Mouse (Mus musculus): ENCODE data around the gene Fam69b.
A peak's percentile ranks its signal among the peaks of the same experiment; 100 is the strongest.

Fam69b gene

DNA sequence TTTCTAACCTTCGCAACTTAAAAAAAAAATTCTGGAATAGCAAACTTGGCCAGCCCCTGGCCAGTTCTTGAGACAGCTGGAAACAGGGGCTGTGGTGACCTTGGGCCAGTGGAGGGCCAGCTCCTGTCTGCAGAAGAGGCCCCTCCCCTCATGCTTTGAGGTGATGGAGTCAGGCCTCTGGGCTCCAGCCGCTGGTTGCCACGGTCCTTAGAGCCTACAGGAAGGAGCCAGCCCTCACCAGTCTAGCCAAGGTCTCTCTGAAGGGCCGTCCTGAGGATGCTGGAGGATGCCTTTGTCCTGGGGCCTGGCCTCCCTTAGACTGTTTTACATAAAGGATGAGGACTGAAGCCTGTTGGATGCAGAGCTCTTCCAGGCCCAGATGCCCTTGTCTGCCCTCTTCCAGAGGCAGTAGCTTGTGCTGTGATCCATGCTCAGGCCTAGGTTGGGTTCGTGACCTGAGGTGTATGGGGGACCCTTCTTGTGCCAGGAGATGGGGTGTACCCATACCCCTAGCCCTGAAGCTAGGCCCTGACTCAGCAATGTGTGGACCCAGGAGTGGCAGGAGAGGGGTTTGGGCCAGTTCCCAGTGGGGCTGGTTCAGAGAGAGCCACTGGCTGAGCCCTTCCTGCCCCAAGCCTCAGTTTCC is 658 bp downstream of the Fam69b start:
- DNase-seq, result peak; percentile 92

DNA sequence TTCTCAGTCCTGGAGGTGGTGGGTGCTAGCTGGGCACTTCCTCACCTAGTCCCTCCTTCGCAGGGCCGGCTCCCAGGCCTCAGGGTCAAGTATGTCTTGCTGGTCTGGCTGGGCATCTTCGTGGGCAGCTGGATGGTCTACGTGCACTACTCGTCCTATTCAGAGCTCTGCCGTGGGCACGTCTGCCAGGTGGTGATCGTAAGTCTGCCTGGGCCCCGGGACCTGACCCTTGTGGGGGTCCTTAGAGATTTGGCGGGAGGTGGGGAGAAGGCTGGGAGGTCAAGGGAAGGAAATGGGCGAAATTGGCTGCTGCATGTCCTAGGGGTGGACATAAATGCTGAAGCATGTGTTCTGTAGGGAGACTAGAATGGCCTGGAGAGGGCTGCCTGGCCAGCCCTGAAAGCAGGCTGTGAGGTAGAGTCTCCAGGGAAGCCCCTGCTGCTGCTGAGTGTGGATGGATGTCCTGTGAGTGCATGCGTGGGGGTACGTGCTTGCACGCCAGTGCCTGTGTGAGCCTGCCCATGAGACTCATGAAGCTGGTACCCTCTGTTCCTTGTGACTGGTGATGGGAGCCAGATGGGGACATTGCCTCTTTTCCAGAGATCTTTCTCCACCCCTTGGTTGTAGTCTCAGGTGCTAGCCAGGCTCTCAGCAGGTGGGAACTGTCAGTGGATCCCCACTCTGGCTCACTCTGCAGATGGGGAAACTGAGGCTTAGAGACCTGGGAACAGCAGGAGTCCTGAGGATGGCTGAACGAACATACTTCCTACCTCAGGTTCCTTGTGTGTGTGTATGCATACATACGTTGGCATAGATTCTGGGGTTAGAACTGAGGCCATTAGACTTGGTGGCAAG is 4.5 kb downstream of the Fam69b start:
- DNase-seq, result peak; percentile 91

DNA sequence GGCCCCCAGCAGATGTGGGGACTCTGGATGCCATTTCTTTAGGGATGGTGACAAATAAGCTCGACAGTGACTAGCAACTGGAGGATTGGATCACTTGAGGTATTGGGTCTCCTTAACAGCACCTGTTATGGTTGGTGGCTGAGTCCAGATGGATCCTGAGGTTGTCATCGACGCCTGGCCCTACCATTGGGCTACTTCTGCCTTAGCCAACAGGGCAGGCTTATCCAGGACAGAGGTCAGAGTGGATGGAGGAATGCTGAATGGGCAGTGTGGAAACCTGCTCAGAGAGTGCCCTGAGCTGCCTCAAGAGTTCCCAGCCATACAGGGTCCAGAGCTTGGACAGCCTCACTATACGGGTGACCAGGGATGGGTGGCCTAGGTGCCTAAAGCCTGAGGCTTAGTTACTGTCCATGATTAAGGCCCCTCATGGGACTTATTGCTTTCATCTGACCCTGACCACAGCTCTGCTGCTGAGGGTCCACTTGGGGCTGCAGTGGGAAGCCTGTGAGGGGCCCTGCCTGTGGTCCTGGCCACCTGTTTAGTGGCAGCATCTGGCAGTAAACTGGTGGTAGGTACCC is 5.8 kb downstream of the Fam69b start:
- DNase-seq, result peak; percentile 90

DNA sequence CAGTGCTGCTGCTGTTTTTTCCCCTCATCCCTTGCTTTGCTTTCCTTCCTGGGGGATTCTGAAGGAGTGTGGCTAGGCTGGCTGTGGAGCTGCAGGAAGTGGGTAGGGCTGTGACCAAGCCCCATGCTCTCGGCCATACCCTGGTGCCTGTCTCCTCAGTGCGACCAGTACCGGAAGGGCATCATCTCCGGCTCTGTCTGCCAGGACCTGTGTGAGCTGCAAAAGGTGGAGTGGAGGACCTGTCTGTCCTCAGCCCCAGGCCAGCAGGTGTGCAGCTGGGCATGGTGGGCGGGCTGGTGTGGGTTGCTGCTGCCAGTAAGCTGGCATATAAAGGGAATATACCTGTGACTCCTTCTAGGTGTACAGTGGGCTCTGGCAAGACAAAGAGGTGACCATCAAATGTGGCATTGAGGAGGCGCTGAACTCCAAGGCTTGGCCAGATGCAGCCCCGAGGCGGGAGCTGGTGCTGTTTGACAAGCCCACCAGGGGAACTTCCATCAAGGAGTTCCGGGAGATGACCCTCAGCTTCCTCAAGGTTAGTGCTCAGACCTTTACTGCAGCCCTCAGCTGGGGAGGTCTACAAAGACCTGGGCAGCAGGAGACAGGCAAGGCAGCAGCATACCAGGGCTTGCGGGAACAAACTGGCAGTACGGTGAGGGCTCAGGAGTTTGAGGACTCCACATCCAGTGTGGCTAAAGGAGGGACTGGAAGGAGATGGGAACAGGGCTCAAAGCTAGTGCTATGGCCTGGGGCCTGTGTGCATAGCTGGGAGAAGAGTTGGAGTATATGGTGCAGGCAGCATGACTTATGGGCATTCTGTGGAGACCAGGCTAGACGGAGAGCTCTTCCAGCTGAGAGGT is 6.6 kb downstream of the Fam69b start:
- DNase-seq, result peak; percentile 88

DNA sequence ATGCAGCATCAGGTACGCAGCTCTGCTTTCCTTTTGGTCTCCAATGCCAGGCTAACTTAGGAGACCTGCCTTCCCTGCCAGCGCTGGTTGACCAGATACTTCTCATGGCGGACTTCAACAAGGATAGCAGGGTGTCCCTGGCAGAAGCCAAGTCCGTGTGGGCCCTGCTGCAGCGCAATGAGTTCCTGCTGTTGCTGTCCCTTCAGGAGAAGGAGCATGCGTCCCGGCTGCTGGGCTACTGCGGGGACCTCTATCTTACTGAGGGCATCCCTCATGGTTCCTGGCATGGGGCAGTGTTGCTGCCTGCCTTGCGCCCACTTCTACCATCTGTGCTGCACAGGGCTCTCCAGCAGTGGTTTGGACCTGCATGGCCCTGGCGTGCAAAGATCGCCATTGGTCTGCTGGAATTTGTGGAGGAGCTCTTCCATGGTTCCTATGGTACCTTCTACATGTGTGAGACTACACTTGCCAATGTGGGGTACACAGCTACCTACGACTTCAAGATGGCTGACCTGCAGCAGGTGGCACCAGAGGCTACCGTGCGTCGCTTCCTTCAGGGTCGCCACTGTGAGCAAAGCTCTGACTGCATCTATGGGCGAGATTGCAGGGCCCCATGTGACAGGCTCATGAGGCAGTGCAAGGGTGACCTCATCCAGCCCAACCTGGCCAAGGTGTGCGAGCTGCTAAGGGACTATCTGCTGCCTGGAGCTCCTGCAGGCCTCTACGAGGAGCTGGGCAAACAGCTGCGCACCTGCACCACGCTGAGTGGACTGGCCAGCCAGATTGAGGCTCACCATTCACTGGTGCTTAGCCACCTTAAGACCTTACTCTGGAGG is 7.5 kb downstream of the Fam69b start:
- DNase-seq, result peak; percentile 89

DNA sequence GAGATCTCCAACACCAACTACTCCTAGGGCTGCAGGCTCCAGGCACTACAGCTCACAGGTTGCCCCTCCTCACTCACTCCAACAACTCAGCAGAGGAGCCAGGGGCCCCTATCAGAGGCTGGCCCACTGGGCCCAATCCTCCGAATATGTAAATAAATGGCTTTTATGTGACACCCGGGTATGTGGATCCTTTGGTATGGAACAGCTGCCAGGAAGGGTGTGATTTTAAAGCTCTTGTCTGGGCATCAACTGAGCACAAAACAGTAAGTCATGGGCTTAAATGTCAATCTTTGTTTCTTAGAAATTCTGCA is 8.0 kb downstream of the Fam69b start:
- DNase-seq, result no peak

DNA sequence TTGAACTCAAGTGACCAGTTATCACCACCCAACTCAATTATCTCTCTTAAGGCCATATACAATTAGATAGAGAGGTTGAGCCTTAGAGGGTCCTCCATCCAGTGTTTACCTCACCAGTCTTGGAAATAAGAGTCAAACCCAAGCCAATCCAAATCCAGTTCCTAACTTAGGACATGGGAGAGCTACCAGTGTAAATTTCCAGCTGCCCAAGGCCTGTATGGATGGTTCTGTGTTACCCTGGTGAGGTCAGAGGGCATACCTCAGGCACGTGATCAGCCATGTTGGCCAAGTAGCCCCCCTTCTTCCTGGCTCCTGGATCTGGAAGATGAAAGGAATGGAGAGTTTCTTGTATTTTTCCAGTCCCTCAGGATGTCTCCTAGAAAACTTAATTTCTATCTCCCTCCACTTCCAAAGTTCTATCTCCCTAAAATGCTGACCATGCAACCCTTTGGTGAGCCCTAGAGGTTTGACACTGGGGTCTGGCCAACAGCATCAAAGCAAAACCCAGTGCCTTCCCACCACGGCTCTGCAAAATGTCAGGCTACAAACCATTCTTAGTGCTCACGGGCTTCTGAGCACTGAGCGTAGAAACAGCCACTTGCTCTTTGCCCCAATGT is 9.2 kb downstream of the Fam69b start:
- DNase-seq, result peak; percentile 78

DNA sequence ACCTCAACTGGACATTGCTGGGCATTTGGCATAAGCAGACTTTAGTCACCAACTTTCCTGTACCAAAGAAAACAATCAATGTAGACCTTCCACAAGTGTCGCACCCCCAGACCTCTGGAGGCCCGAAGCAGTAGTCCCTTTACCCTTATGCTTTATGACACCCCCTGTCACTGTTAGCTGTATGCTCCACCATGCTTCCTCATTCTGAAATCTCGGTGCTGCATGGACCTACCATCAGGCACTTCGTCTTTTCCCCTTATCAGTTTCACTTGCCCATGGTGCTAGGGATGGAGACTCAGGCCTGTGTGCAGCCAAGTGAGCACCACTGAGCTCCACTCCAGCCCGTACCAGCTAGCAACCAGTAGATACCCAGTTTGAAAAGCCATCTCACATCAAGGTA is 9.8 kb downstream of the Fam69b start:
- peak; percentile 79 for DNase-seq

DNA sequence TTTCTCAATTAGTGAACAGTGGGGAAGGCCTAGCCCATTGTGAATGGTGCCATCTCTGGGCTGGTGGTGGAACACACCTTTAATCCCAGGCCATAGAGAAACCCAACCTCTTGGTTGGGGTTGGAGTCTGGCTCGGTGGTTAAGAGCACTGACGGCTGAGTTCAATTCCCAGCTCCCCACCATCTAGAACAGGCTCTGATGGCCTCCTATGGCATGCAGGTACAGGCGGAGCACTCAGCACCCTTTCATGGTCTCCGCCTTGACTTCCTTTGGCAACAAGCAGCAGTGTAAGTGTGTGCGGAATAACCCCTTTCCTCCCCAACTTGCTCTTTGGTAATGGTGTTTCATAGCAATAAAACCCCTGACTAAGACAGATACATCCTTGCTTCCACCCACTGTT is 10.3 kb downstream of the Fam69b start:
- peak; percentile 81 for DNase-seq

DNA sequence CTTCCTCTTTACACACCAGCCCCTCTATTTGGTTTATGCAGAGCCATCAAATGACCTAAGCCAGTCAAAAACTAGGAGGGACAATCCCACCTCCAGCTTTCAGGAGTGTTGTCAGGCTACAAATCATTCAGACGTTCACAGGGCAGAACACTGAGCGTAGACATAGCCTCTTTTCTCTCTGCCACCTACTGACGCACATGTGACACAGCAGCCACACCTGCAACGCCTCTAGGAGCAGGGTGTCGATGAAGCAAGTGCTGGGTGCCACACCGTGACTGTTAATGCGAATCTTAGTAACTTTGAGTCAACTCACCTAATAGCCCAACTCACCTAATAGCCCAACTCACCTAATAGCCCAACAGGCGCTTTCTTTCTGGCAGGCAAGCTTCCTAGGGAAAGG is 10.8 kb downstream of the Fam69b start:
- peak; percentile 92 for DNase-seq

DNA sequence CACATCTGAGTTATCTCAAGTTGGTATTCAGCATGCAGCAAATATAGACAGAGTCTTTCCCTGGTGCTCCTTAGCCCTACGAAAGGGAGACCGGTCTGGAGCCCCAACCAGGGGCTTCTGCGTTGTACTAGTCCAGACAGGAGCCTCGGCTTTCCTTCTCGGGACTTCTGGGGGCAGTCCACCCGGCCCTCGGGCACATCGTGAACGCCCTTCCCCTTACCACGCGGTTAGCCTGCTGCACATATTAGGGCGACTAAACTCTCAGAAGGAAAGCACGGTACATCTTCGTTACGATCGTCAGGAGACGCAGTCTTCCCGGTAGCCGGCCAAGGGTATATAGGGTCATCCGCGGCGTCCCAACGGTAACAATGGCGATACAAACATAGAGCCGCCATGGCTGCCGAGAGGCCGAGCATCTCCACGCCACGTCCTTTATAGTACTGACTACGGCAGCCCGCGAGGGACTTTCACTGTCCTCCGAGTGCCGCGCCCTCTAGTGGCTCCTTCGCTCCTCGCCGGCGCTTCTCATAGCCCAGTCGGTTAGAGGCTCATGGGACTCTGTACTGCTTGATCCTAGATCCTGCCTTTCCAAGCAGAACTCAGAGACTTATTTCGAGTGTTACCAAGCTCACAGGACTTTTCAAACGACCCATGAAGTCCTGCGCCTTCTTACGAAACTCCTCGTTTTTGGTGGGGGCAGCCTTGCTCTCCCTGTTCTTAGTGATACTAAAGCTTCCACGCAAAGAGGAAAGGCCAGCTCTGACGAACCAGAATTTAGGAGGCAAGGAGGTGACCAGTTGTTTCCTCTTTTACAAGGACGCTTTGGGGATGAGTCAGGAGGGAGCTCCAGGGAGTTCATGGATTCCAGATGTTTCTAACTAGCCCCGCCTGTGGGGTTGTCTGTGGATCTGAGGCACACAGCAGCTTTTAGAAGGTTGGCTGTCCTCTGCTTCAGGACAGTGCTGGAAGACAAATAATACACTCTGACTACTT is 11.9 kb downstream of the Fam69b start:
- DNase-seq, result peak; percentile 99

DNA sequence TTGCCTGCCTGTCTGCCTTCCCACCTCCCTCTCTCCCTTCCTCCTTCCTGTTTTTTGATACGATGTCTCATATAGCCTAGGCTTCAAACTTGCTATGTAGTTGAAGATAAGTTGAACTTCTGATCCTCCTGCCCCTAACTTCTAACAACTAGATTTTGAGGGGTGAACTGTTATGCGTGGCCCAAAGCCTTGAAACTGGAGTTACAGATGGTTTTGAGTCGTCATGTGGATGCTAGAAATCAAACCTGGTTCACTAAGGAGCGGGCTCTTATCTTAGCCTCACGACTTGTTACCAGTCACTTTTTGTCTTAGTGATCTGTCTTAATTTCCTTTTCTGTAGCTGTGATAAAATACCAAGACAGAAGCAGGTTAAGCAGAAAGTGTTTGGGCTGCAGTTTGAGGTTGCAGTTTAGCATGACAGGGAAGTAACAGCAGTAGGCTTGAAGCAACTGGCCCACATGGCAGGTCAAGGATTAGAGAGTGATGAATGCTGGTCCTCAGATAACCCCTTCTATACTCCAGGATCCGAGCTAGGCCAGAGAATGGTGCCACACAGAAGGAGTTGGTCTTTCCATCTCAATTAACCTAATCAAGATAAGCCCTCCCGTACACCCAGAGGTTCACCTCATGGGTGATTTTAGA is 12.9 kb downstream of the Fam69b start:
- peak; percentile 81 for DNase-seq

DNA sequence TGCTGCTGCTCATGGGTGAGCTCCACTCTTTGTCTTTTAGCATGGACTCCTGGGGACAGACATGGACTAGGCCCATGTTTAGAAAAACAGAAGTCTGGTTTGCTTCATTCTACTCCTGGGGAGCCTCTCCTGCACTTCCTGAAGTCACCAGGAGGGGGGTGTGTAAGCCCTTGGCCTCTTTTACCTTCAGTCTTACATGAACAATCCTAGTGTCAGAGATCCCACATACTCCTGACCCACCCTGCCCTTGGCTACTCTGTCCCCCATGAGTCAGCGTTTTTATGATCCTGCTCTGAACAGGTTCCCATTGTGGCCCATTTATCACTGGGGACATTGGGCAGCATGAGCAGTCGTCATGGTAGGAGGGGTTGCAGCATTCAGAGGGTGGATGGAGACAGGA is 15.7 kb downstream of the Fam69b start:
- peak; percentile 88 for DNase-seq

DNA sequence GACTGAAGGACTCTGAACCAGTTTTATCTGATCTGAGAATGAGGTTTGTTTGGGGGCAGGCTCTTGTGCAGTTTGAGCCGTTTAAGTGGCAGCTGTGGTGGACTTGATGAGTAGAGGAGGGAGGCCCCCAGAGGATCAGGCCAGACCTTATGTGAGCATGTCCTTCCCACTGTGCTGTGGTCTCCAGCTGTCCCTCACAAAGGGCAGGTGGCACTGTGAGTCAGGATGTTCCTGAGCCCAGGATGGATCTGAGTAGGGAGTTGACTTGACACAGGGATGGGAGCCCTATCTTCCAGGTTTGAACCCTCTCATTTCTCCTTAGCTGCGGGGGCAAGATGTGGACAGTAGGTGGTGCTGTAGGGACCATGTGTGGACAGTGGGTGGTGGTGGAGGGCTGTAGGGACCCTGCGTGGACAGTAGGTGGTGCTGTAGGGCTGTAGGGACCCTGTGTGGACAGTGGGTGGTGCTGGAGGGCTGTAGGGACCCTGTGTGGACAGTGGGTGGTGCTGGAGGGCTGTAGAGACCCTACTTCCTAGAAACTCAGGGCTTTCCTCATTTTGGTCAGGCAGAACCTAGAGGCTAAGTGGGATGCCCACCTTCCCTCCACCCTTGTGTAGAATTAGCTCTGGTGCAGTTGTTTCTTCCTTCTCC is 18.5 kb downstream of the Fam69b start:
- DNase-seq, result peak; percentile 98

DNA sequence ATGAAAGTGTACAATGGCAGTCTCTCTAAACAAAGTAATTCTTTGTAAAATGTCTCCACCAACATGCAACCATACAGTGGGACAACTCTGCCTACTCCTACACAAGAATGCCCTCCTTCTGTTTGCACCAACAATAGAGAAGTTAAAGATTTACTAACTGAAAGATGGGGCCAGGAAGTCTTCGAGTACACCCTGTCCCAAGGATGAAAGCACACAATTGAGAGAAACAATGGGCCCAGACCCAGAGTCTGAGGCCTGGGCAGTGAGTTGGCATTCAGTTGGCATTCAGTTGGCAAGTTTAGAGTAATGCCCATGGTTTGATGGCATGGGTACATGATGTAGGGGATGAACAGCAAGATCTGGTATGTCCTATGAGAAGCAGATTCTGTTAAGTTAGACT is 26.4 kb downstream of the Fam69b start:
- peak; percentile 53 for DNase-seq

DNA sequence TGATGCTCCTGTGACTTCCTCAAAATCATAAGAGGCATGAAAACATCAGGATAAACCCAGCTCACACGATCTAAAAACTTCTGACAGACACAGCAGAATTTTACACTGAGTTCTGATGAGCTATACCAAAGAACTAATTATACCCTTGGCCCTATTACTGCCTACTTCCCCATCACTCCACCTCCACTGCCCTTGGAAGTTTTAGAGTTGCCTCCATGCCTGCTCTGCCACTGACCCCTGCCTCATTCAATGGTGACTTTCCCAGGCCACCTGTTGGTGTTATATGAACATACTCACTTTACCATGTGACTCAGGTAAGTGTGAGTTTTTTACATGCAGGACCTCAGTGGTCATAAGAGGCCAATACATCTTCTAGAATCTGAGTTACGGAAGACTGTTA is 29.2 kb downstream of the Fam69b start:
- DNase-seq, result peak; percentile 83

DNA sequence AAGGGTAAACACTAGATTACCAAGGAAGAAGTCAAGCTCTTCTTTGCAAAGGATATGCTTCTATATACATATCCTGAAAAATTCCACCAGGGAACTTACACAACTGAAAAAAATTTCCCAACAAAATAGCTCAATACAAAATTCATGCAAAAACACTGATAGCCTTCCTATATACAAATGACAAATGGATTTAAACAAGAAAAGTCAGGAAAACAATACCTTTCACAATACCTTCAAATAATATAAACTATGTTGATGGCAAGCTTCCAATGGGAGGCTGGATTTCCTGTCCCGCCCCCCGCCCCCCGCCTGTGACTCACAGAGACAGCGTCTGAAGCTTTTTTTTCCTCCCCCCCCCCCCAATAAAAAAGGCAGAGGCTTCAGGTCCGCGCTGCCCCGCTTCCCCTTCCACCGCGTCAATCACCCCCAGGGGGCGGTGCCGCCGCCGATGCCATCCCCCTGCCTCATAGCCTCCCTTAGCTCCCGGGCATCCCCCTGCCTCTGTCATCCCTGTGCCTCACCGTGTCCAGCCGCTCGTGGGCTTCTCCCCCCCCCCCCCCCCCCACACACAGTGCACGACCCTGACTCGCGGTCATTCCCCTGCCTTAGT is 33.0 kb downstream of the Fam69b start:
- DNase-seq, result peak; percentile 70

DNA sequence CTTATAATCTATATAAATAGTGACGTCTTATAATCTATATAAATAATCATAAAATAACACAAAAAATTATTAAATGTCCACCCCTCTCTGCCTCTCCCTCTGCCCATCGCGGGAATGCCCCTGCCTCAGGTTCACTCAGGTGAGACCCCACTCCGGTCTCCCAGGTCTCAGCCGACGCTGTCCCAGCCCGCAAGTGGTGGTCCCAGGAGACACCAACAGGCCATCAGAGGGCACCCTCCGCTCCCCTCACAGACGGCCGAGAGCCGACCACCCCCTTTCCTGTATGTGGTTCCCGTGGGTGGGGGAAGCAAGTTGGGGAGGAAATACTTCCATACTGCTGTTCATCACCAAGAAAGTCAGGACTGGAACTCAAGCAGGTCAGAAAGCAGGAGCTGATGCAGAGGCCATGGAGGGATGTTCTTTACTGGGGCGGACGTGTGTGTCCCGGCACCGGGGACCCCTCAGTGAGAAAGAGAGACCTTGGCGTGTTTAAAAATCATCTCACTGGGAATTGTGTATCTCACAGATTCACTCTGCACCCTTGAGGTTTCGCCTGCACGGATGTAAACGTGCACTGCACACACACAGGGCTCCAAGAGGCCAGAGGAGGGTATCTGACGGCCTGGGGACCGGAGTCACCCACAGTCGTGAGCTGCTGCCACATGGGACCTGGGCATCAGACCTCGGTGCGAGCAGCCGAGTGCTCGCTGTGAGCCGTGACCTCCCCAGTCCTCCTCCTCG is 33.7 kb downstream of the Fam69b start:
- peak; percentile 87 for DNase-seq
